Mouse (Mus musculus) liver, embryonic 15.5 days (tissue): Measurements from ENCODE around the gene Lrrc66. TPM values are rescaled to one million over a fixed set of nuclear protein-coding genes. Genes with fewer than 3 reads are reported as not detected.

Experiments used
- ATAC-seq: fragments of 200-750 bp; cut with Nextera tagmentation; 2 replicates; pipeline ENCODE4 v1.8.0; 2017; ENCODE audit warnings: moderate number of reproducible peaks, mild to moderate bottlenecking, moderate library complexity; ENCODE audit not compliant: insufficient read depth
- H3K27ac ChIP-seq: fragments of 300-500 bp; sonication (generic); replicated peaks from 2 replicates; pipeline ENCODE4 v1.5.1; 2015; ENCODE audit warnings: mild to moderate bottlenecking, inconsistent platforms
- H3K27me3 ChIP-seq: fragments of 300-500 bp; sonication (generic); 2 replicates; pipeline ENCODE4 v1.6.1; 2015; ENCODE audit warnings: mild to moderate bottlenecking, inconsistent platforms
- H3K36me3 ChIP-seq: fragments of 300-500 bp; sonication (generic); replicated peaks from 2 replicates; pipeline ENCODE4 v1.6.1; 2015; ENCODE audit warnings: moderate library complexity, mild to moderate bottlenecking, inconsistent platforms
- H3K4me1 ChIP-seq: fragments of 300-500 bp; sonication (generic); replicated peaks from 2 replicates; pipeline ENCODE4 v1.6.1; 2015; ENCODE audit warnings: inconsistent platforms
- H3K4me2 ChIP-seq: fragments of 300-500 bp; sonication (generic); 2 replicates; pipeline ENCODE4 v1.6.1; 2015; ENCODE audit warnings: moderate library complexity, mild to moderate bottlenecking, inconsistent platforms
- H3K4me3 ChIP-seq: fragments of 300-500 bp; sonication (generic); replicated peaks from 2 replicates; pipeline ENCODE4 v1.5.1; 2015; ENCODE audit warnings: mild to moderate bottlenecking, inconsistent platforms
- H3K9ac ChIP-seq: fragments of 300-500 bp; sonication (generic); 2 replicates; pipeline ENCODE4 v1.6.1; 2015; ENCODE audit warnings: moderate library complexity, mild to moderate bottlenecking, inconsistent platforms
- H3K9me3 ChIP-seq: fragments of 300-500 bp; sonication (generic); replicated peaks from 2 replicates; pipeline ENCODE4 v1.6.1; 2016; ENCODE audit warnings: inconsistent platforms
- WGBS: fragments of 180-500 bp; shearing (Covaris S2); methylation state at CpG from one replicate; pipeline ENCODE4 v1.1.7; 2015; ENCODE audit warnings: mixed read lengths; ENCODE audit not compliant: insufficient replicate concordance; 5-methylcytosine and 5-hydroxymethylcytosine counted together
- polyA plus RNA-seq: library from polyadenylated mRNA; unstranded; fragments of >200 nt; fragmentation: Nextera tagmentation; extraction: Ambion mirVana; gene quantifications from 2 replicates; pipeline ENCODE4 v1.2.1, GENCODE M21; 2015

Lrrc66 gene
- 0.03 TPM in 2 replicates for polyA plus RNA-seq

GRCm38 (mm10) chr5:73632291-73632690, at the start of gene Lrrc66:
Lrrc66 (minus strand) TSS chr5:73632526.
- Histone ChIP-seq H3K36me3 (no peaks in the 10 kb centered on the region), H3K4me3 (no peak within 1 kb of the TSS), H3K4me1 (no peaks in the 10 kb centered on the region), H3K4me2 (no peak within 1 kb of the TSS), H3K9me3 (no peaks in the 10 kb centered on the region), H3K9ac (no peak within 1 kb of the TSS), H3K27ac (no peak within 1 kb of the TSS), H3K27me3 (no peaks in the 10 kb centered on the region)
- ATAC-seq, result no peak
- WGBS, result 54% methylated on average over 8 of the region's 8 CpGs

- Histone ChIP-seq H3K9me3 (no peaks in the 10 kb centered on the region), H3K36me3 (no peaks in the 10 kb centered on the region), H3K27ac (no peak overlapping the region), H3K9ac (no peak overlapping the region), H3K4me2 (no peak overlapping the region), H3K4me3 (no peak overlapping the region), H3K4me1 (no peaks in the 10 kb centered on the region), H3K27me3 (no peaks in the 10 kb centered on the region)
- ATAC-seq, result no peak
- 67% methylated on average over 13 of the region's 13 CpGs for WGBS
These were observed 44.3 kb upstream of the Lrrc66 start for GRCm38 (mm10) chr5:73676626-73677025.

- 64% methylated on average over 3 of the region's 3 CpGs for WGBS
- ATAC-seq, result no peak
- Histone ChIP-seq H3K9me3 (no peaks in the 10 kb centered on the region), H3K4me3 (no peak overlapping the region), H3K27me3 (no peaks in the 10 kb centered on the region), H3K4me2 (no peak overlapping the region), H3K4me1 (no peaks in the 10 kb centered on the region), H3K27ac (no peak overlapping the region), H3K9ac (no peak overlapping the region), H3K36me3 (no peaks in the 10 kb centered on the region)
These were observed 43.3 kb upstream of the Lrrc66 start for GRCm38 (mm10) chr5:73675604-73676003.

- Histone ChIP-seq H3K9ac (no peak overlapping the region), H3K4me2 (no peak overlapping the region), H3K9me3 (no peaks in the 10 kb centered on the region), H3K36me3 (no peaks in the 10 kb centered on the region), H3K4me3 (no peak overlapping the region), H3K27ac (no peak overlapping the region), H3K27me3 (no peaks in the 10 kb centered on the region; the same call in 1 of the 2 replicates), H3K4me1 (no peaks in the 10 kb centered on the region)
- WGBS, result 47% methylated on average over 26 of the region's 26 CpGs
- no peak for ATAC-seq
These were observed 37.1 kb upstream of the Lrrc66 start for GRCm38 (mm10) chr5:73669386-73669785.

GRCm38 (mm10) chr5:73667877-73668276, 35.6 kb upstream of the Lrrc66 start:
- Histone ChIP-seq H3K9ac (no peak overlapping the region), H3K27me3 (no peaks in the 10 kb centered on the region; the same call in 1 of the 2 replicates), H3K36me3 (no peaks in the 10 kb centered on the region), H3K9me3 (no peaks in the 10 kb centered on the region), H3K4me2 (no peak overlapping the region), H3K27ac (no peak overlapping the region), H3K4me3 (no peak overlapping the region), H3K4me1 (no peaks in the 10 kb centered on the region)
- 58% methylated on average over 2 of the region's 2 CpGs for WGBS
- no peak for ATAC-seq

- H3K9ac ChIP-seq, result no peak overlapping the region
- H3K4me3 ChIP-seq, result no peak overlapping the region
- H3K27ac ChIP-seq, result no peak overlapping the region
- no peaks in the 10 kb centered on the region for H3K36me3 ChIP-seq
- 63% methylated on average over 2 of the region's 2 CpGs for WGBS
- no peak for ATAC-seq
- no peaks in the 10 kb centered on the region for H3K4me1 ChIP-seq
- H3K27me3 ChIP-seq, result no peaks in the 10 kb centered on the region; the same call in 1 of the 2 replicates
- H3K9me3 ChIP-seq, result no peaks in the 10 kb centered on the region
- no peak overlapping the region for H3K4me2 ChIP-seq
These were observed 34.4 kb upstream of the Lrrc66 start for GRCm38 (mm10) chr5:73666695-73667094.

- peaks cover 83% of the 10 kb centered on the region for H3K27me3 ChIP-seq
- ATAC-seq, result no peak
- H3K4me3 ChIP-seq, result 0 out of 2 replicates have a peak overlapping the region, but pooled peaks have one; percentile 49
- no peak overlapping the region for H3K9ac ChIP-seq
- 2% methylated on average over 4 of the region's 4 CpGs for WGBS
- peaks cover 18% of the 10 kb centered on the region for H3K4me1 ChIP-seq
- H3K36me3 ChIP-seq, result no peaks in the 10 kb centered on the region
- H3K9me3 ChIP-seq, result no peaks in the 10 kb centered on the region
- H3K4me2 ChIP-seq, result peak overlapping the region; percentile 76
- H3K27ac ChIP-seq, result no peak overlapping the region
These were observed 19.5 kb upstream of the Lrrc66 start for GRCm38 (mm10) chr5:73651855-73652201.

GRCm38 (mm10) chr5:73651061-73651854, 18.9 kb upstream of the Lrrc66 start, which contains the start of gene Spata18:
Spata18 (plus strand) TSS chr5:73651379.
- H3K27ac ChIP-seq, result no peak within 1 kb of the TSS
- no peaks in the 10 kb centered on the region for H3K36me3 ChIP-seq
- H3K4me3 ChIP-seq, result peak within 1 kb of the TSS; percentile 49
- H3K27me3 ChIP-seq, result peaks cover 88% of the 10 kb centered on the region
- H3K9ac ChIP-seq, result no peak within 1 kb of the TSS
- peaks cover 18% of the 10 kb centered on the region for H3K4me1 ChIP-seq
- no peak for ATAC-seq
- H3K4me2 ChIP-seq, result peak within 1 kb of the TSS; percentile 76
- under 1% methylated on average over 57 of the region's 57 CpGs for WGBS
- H3K9me3 ChIP-seq, result no peaks in the 10 kb centered on the region

- WGBS, result under 1% methylated on average over 15 of the region's 15 CpGs
- peak overlapping the region; percentile 76 for H3K4me2 ChIP-seq
- no peak for ATAC-seq
These were observed 18.1 kb upstream of the Lrrc66 start for GRCm38 (mm10) chr5:73650365-73650964.

GRCm38 (mm10) chr5:73647261-73647900, 15.1 kb upstream of the Lrrc66 start, which contains the start of gene Sgcb:
Sgcb (minus strand) TSS chr5:73647790.
- H3K9ac ChIP-seq, result peak within 1 kb of the TSS; percentile 37; the same call in 1 of the 2 replicates
- H3K4me2 ChIP-seq, result peak within 1 kb of the TSS; percentile 77
- peak within 1 kb of the TSS; percentile 65 for H3K4me3 ChIP-seq
- H3K36me3 ChIP-seq, result no peaks in the 10 kb centered on the region
- no peak within 1 kb of the TSS for H3K27ac ChIP-seq
- H3K9me3 ChIP-seq, result no peaks in the 10 kb centered on the region
- peak; percentile 51; the same call in 1 of the 2 replicates for ATAC-seq
- under 1% methylated on average over 62 of the region's 62 CpGs for whole genome bisulfite sequencing
- H3K4me1 ChIP-seq, result peaks cover 18% of the 10 kb centered on the region
- H3K27me3 ChIP-seq, result peaks cover 72% of the 10 kb centered on the region

More at GRCm38 (mm10) chr5:73650365-73650964, 18.1 kb upstream of the Lrrc66 start:
- H3K4me3 ChIP-seq, result peak overlapping the region; percentile 49
- H3K27ac ChIP-seq, result no peak overlapping the region
- peaks cover 18% of the 10 kb centered on the region for H3K4me1 ChIP-seq
- no peaks in the 10 kb centered on the region for H3K36me3 ChIP-seq
- H3K9ac ChIP-seq, result no peak overlapping the region
- peaks cover 96% of the 10 kb centered on the region for H3K27me3 ChIP-seq
- no peaks in the 10 kb centered on the region for H3K9me3 ChIP-seq

- Histone ChIP-seq H3K9ac (no peak overlapping the region), H3K4me1 (peaks cover 3% of the 10 kb centered on the region), H3K4me3 (no peak overlapping the region), H3K27ac (no peak overlapping the region), H3K27me3 (peaks cover 19% of the 10 kb centered on the region), H3K36me3 (no peaks in the 10 kb centered on the region), H3K4me2 (no peak overlapping the region), H3K9me3 (no peaks in the 10 kb centered on the region)
- WGBS, result 61% methylated on average over 4 of the region's 4 CpGs
- ATAC-seq, result no peak
These were observed 9.8 kb upstream of the Lrrc66 start for GRCm38 (mm10) chr5:73642091-73642490.
